Mouse (Mus musculus) brain, embryonic 14.5 days (tissue): Measurements from ENCODE around the gene Ociad2.

Experiments
- CTCF ChIP-seq: fragments of 200-500 bp; IDR thresholded peaks from 2 replicates; pipeline ENCODE4 v1.5.1; 2012; ENCODE audit warnings: inconsistent platforms, mild to moderate bottlenecking, moderate library complexity, borderline replicate concordance; ENCODE audit not compliant: insufficient read depth, insufficient read length; ENCODE audit errors: extremely low read depth
- POLR2A ChIP-seq: fragments of 200-500 bp; IDR thresholded peaks from 2 replicates; pipeline ENCODE4 v1.6.1; 2012; ENCODE audit warnings: mild to moderate bottlenecking, inconsistent platforms, borderline replicate concordance; ENCODE audit not compliant: poor library complexity, insufficient read depth, insufficient read length, severe bottlenecking; ENCODE audit errors: extremely low read depth

GRCm38 (mm10) chr5:73311458-73311857, 29.4 kb downstream of the Ociad2 start:
- TF ChIP-seq CTCF (no peak), POLR2A (no peak)
